ENCODE assay signal across 7 mouse cellular contexts in the genomic region with DNA sequence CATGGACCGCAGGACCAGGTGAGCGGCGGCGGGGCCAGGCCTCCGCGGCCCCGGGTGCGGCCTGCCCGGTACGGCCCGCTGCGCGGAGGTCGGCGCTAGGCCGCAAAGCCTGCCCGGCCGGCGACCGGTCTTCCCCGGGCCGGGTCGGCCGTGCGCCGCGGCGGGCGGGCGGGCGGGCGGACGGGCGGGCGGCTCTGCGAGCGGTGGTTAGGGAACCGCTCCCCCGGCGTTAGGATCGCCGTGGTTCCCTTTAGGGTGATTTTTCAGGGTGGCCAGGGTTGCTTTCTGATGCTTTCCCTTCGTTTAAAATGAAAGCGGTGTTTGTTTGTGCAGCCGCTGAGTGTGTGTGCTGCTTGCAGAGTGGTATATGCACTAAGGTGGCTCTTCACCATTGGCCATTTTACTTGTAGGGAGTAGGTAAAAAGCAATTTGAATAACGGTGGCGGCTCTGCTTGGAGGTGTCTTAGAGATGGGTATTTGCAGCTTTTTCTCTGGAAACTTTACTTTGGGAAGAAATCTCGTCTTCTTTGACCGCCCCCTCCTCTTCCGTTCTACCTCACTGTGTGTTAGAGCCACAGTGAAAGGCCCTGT. TPM values are rescaled to one million over a fixed set of nuclear protein-coding genes. Genes with fewer than 3 reads are reported as not detected.
A peak's percentile ranks its signal among the peaks of the same experiment; 100 is the strongest.
DNase-seq lines count a peak whose midpoint lies in the region; ATAC-seq and TF ChIP-seq lines count a peak whose summit lies in the region.

No protein-coding gene starts in this region.

- ATAC-seq in embryonic facial prominence, embryonic 15.5 days (ENCODE audit: insufficient number of reproducible peaks, low FRiP score, low TSS enrichment, low read depth): peak; percentile 81
- peak; percentile 76 for ATAC-seq in heart, embryonic 16.5 days (replicated peaks; ENCODE audit: extremely low read depth, insufficient read depth, low FRiP score)

- H3K4me1 ChIP-seq in E14TG2a.4 (replicated peaks; ENCODE audit: low read depth, low read length): peaks cover 17% of the 10 kb centered on the region
- H3K4me1 ChIP-seq in embryonic facial prominence, embryonic 15.5 days: peaks cover 6% of the 10 kb centered on the region
- H3K4me1 ChIP-seq in heart, embryonic 16.5 days (ENCODE audit: control insufficient read depth, insufficient read depth, low read length): peaks cover 28% of the 10 kb centered on the region

- no peaks in the 10 kb centered on the region for H3K27me3 ChIP-seq in E14TG2a.4 (ENCODE audit: insufficient read depth, low read length)
- no peaks in the 10 kb centered on the region for H3K27me3 ChIP-seq in embryonic facial prominence, embryonic 15.5 days
- no peaks in the 10 kb centered on the region for H3K27me3 ChIP-seq in heart, embryonic 16.5 days (ENCODE audit: control insufficient read depth, insufficient read depth, low read length)

- no peaks in the 10 kb centered on the region for H3K9me3 ChIP-seq in E14TG2a.4 (ENCODE audit: low read length)
- no peaks in the 10 kb centered on the region for H3K9me3 ChIP-seq in embryonic facial prominence, embryonic 15.5 days (replicated peaks)
- H3K9me3 ChIP-seq in heart, embryonic 16.5 days (replicated peaks; ENCODE audit: control insufficient read depth, low read length): no peaks in the 10 kb centered on the region

- peak overlapping the region; percentile 81 for H3K27ac ChIP-seq in embryonic facial prominence, embryonic 15.5 days (replicated peaks)
- H3K27ac ChIP-seq in heart, embryonic 16.5 days (ENCODE audit: low read length): peak overlapping the region; percentile 95
- peak overlapping the region; percentile 95 for H3K27ac ChIP-seq in layer of hippocampus, adult 2 months

- peak; percentile 57 for DNase-seq in adipocyte (ENCODE audit: low spot score)
- peak; percentile 16 to 20 for DNase-seq in layer of hippocampus, adult 2 months (ENCODE audit: low spot score in 2 of 2)
- peak; percentile 51 to 72 for DNase-seq in lung, postnatal 4 days
- DNase-seq in retina, postnatal 7 days (ENCODE audit: low read depth, low spot score): peak; percentile 16

- TF ChIP-seq CTCF in E14TG2a.4 (conservative IDR thresholded peaks at IDR 0.05; ENCODE audit: low read length): no peak
- no peak for TF ChIP-seq CTCF in layer of hippocampus, adult 2 months (conservative IDR thresholded peaks at IDR 0.05)

- H3K4me2 ChIP-seq in embryonic facial prominence, embryonic 15.5 days (replicated peaks): peak overlapping the region; percentile 74
- peak overlapping the region; percentile 65 for H3K4me2 ChIP-seq in heart, embryonic 16.5 days (ENCODE audit: low read depth, low read length)

- WGBS in embryonic facial prominence, embryonic 15.5 days: 0% methylated on average over 42 of the region's 50 CpGs
- WGBS in heart, embryonic 16.5 days: 1% methylated on average over 35 of the region's 50 CpGs

- peak overlapping the region; percentile 75 for H3K9ac ChIP-seq in embryonic facial prominence, embryonic 15.5 days
- H3K9ac ChIP-seq in heart, embryonic 16.5 days (ENCODE audit: low read length): peak overlapping the region; percentile 89

- peak overlapping the region; percentile 88 for H3K4me3 ChIP-seq in E14TG2a.4 (replicated peaks; ENCODE audit: low read length)
- peak overlapping the region; percentile 82 for H3K4me3 ChIP-seq in embryonic facial prominence, embryonic 15.5 days (replicated peaks)
- peak overlapping the region; percentile 85 for H3K4me3 ChIP-seq in heart, embryonic 16.5 days (ENCODE audit: low read length)
- H3K4me3 ChIP-seq in layer of hippocampus, adult 2 months: peak overlapping the region; percentile 83

- peaks cover 19% of the 10 kb centered on the region for H3K36me3 ChIP-seq in E14TG2a.4 (ENCODE audit: insufficient read depth, low read length)
- H3K36me3 ChIP-seq in embryonic facial prominence, embryonic 15.5 days: no peaks in the 10 kb centered on the region
- H3K36me3 ChIP-seq in heart, embryonic 16.5 days (ENCODE audit: control insufficient read depth, insufficient read depth): no peaks in the 10 kb centered on the region; the same call in 1 of the 2 replicates

RNA-seq across cellular contexts. Expression of gene Dennd1b, which starts 0.7 kb away (rescaled TPM):
- polyA plus RNA-seq in embryonic facial prominence, embryonic 15.5 days (2015; fragmentation: Nextera tagmentation; extraction: Ambion mirVana): 6.7 and 7.7 TPM in 2 replicates
- polyA plus RNA-seq in heart, embryonic 16.5 days (2015; fragmentation: Nextera tagmentation; extraction: Ambion mirVana): 10.0 and 13.0 TPM in 2 replicates
- total RNA-seq in layer of hippocampus, adult 2 months (2021): 10 to 100 TPM; 56.1 to 59.9 TPM

Comparison
In these comparisons a context has a peak if more than half of its experiments do, and no peak if none do; other contexts are left out.
1. Peak in every context shown above with its lines: DNase-seq, ATAC-seq, H3K4me3 ChIP-seq and H3K27ac ChIP-seq.